Comparison of ENCODE assay signal across 10 mouse cellular contexts in genomic region chr13:59489143-59489542, GRCm38 (mm10).
DNase-seq lines count a peak whose midpoint lies in the region; ATAC-seq and TF ChIP-seq lines count a peak whose summit lies in the region.
"Had no signal": no experiment of that assay in that cellular context is flagged by ENCODE, and none has a peak within 500 bp of the region (broad histone marks: within the 10 kb centered on the region; RNA-seq: fewer than 3 reads in every experiment).

No protein-coding gene starts in this region.

- WGBS in forebrain, embryonic 15.5 days = 50% methylated on average over 2 of the region's 2 CpGs
- 64% methylated on average over 2 of the region's 2 CpGs for WGBS in forebrain, embryonic 11.5 days
- 43% methylated on average over 2 of the region's 2 CpGs for WGBS in liver, embryonic 14.5 days (ENCODE audit: insufficient replicate concordance)
- 62% methylated on average over 2 of the region's 2 CpGs for WGBS in liver, embryonic 11.5 days
- 36% methylated on average over 2 of the region's 2 CpGs for WGBS in midbrain, postnatal 0 days

- DNase-seq in forebrain, embryonic 11.5 days (ENCODE audit: low spot score) = no peak
- no peak for DNase-seq in liver, embryonic 14.5 days (ENCODE audit: low read depth in 3 of 3, low spot score in 3 of 3)
- no peak for DNase-seq in liver, embryonic 11.5 days (ENCODE audit: low spot score)
- peak; percentile 65 for DNase-seq in NIH3T3 (ENCODE audit: low read depth)
- DNase-seq in midbrain, postnatal 0 days (ENCODE audit: low spot score) = peak; percentile 76
- DNase-seq in right cerebral cortex, adult 18-20 months = no peak
- DNase-seq in ovary, adult 18-20 months (ENCODE audit: low spot score) = no peak
- DNase-seq: kidney, adult 8-10 months had no signal

- ATAC-seq in forebrain, embryonic 15.5 days (replicated peaks) = 0 out of 2 replicates have a peak, but pooled peaks have one; percentile 57
- ATAC-seq in forebrain, embryonic 11.5 days (replicated peaks; ENCODE audit: low FRiP score) = no peak
- no peak for ATAC-seq in liver, embryonic 14.5 days (ENCODE audit: insufficient read depth)
- ATAC-seq in liver, embryonic 11.5 days (replicated peaks; ENCODE audit: low FRiP score) = no peak
- no peak; the same call in 1 of the 2 replicates for ATAC-seq in midbrain, postnatal 0 days (ENCODE audit: low FRiP score)

- H3K9me3 ChIP-seq in forebrain, embryonic 15.5 days = no peaks in the 10 kb centered on the region
- no peaks in the 10 kb centered on the region for H3K9me3 ChIP-seq in forebrain, embryonic 11.5 days (ENCODE audit: control insufficient read depth, low read length)
- no peaks in the 10 kb centered on the region for H3K9me3 ChIP-seq in liver, embryonic 14.5 days (ENCODE audit: control insufficient read depth, low read length)
- no peaks in the 10 kb centered on the region for H3K9me3 ChIP-seq in liver, embryonic 11.5 days (ENCODE audit: control insufficient read depth, low read length)
- H3K9me3 ChIP-seq in midbrain, postnatal 0 days (ENCODE audit: low read length) = no peaks in the 10 kb centered on the region
- H3K9me3 ChIP-seq: liver, embryonic 15.5 days had no signal

- no peaks in the 10 kb centered on the region; the same call in 1 of the 2 replicates for H3K4me1 ChIP-seq in forebrain, embryonic 15.5 days
- no peaks in the 10 kb centered on the region for H3K4me1 ChIP-seq in forebrain, embryonic 11.5 days (replicated peaks; ENCODE audit: control insufficient read depth, insufficient read depth, low read length)
- peaks cover 0 to 2% of the 10 kb centered on the region in 2 experiments; a peak in 1 of 4 replicates for H3K4me1 ChIP-seq in liver, embryonic 14.5 days (replicated peaks; ENCODE audit: control insufficient read depth in 2 of 2, insufficient read depth in 2 of 2, low read length in 1 of 2)
- no peaks in the 10 kb centered on the region for H3K4me1 ChIP-seq in liver, embryonic 11.5 days (replicated peaks; ENCODE audit: control insufficient read depth, insufficient read depth, low read length)
- H3K4me1 ChIP-seq in midbrain, postnatal 0 days (ENCODE audit: insufficient read depth, low read length) = no peaks in the 10 kb centered on the region

- 0 out of 2 replicates have a peak, but pooled peaks cover 3% of the 10 kb centered on the region for H3K36me3 ChIP-seq in forebrain, embryonic 15.5 days
- H3K36me3 ChIP-seq in forebrain, embryonic 11.5 days (ENCODE audit: control insufficient read depth, insufficient read depth, low read length) = no peaks in the 10 kb centered on the region
- H3K36me3 ChIP-seq in liver, embryonic 14.5 days (replicated peaks; ENCODE audit: control insufficient read depth, insufficient read depth, low read depth) = no peaks in the 10 kb centered on the region
- H3K36me3 ChIP-seq in liver, embryonic 11.5 days (ENCODE audit: control insufficient read depth, insufficient read depth, low read length) = no peaks in the 10 kb centered on the region
- no peaks in the 10 kb centered on the region for H3K36me3 ChIP-seq in midbrain, postnatal 0 days (ENCODE audit: insufficient read depth, low read length)

- H3K27ac ChIP-seq in forebrain, embryonic 15.5 days (replicated peaks) = 0 out of 2 replicates have a peak overlapping the region, but pooled peaks have one; percentile 6
- H3K27ac ChIP-seq in forebrain, embryonic 11.5 days (ENCODE audit: low read depth, low read length) = no peak overlapping the region
- no peak overlapping the region for H3K27ac ChIP-seq in liver, embryonic 14.5 days
- H3K27ac ChIP-seq in liver, embryonic 11.5 days (ENCODE audit: low read depth, low read length) = no peak overlapping the region
- no peak overlapping the region for H3K27ac ChIP-seq in midbrain, postnatal 0 days (ENCODE audit: low read depth, low read length)
- H3K27ac ChIP-seq: liver, embryonic 15.5 days had no signal

- H3K27me3 ChIP-seq in forebrain, embryonic 15.5 days = no peaks in the 10 kb centered on the region
- no peaks in the 10 kb centered on the region for H3K27me3 ChIP-seq in forebrain, embryonic 11.5 days (ENCODE audit: control insufficient read depth, insufficient read depth, low read length)
- no peaks in the 10 kb centered on the region for H3K27me3 ChIP-seq in liver, embryonic 14.5 days (ENCODE audit: control insufficient read depth, insufficient read depth, low read length)
- no peaks in the 10 kb centered on the region for H3K27me3 ChIP-seq in liver, embryonic 11.5 days (replicated peaks; ENCODE audit: control insufficient read depth, insufficient read depth, low read length)
- no peaks in the 10 kb centered on the region for H3K27me3 ChIP-seq in midbrain, postnatal 0 days (ENCODE audit: insufficient read depth, low read length)
- H3K27me3 ChIP-seq: liver, embryonic 15.5 days had no signal

- H3K4me2 ChIP-seq in forebrain, embryonic 15.5 days (replicated peaks) = no peak overlapping the region
- H3K4me2 ChIP-seq in forebrain, embryonic 11.5 days (ENCODE audit: low read depth, low read length, severe bottlenecking) = no peak overlapping the region
- H3K4me2 ChIP-seq in liver, embryonic 14.5 days (ENCODE audit: low read depth) = no peak overlapping the region
- no peak overlapping the region for H3K4me2 ChIP-seq in liver, embryonic 11.5 days
- H3K4me2 ChIP-seq in midbrain, postnatal 0 days (ENCODE audit: low read depth, low read length, poor library complexity, severe bottlenecking) = no peak overlapping the region
- H3K4me2 ChIP-seq: liver, embryonic 15.5 days had no signal

- no peak for TF ChIP-seq EP300 in liver, embryonic 14.5 days (IDR thresholded peaks at IDR 0.05; ENCODE audit: low read depth)

- H3K9ac ChIP-seq in forebrain, embryonic 15.5 days (replicated peaks) = no peak overlapping the region
- H3K9ac ChIP-seq in forebrain, embryonic 11.5 days (ENCODE audit: low read length) = no peak overlapping the region
- H3K9ac ChIP-seq in liver, embryonic 14.5 days (replicated peaks) = no peak overlapping the region
- H3K9ac ChIP-seq in liver, embryonic 11.5 days (ENCODE audit: low read depth, low read length) = no peak overlapping the region
- no peak overlapping the region for H3K9ac ChIP-seq in midbrain, postnatal 0 days (replicated peaks; ENCODE audit: low read length, poor library complexity, severe bottlenecking)
- H3K9ac ChIP-seq: liver, embryonic 15.5 days had no signal

- no peak overlapping the region for H3K4me3 ChIP-seq in forebrain, embryonic 15.5 days
- H3K4me3 ChIP-seq in forebrain, embryonic 11.5 days (ENCODE audit: low read depth, low read length) = no peak overlapping the region
- no peak overlapping the region for H3K4me3 ChIP-seq in liver, embryonic 14.5 days (ENCODE audit: insufficient read depth in 1 of 2, low read depth in 2 of 2, low read length in 2 of 2)
- H3K4me3 ChIP-seq in liver, embryonic 11.5 days (ENCODE audit: low read depth, low read length) = no peak overlapping the region
- H3K4me3 ChIP-seq in midbrain, postnatal 0 days (ENCODE audit: low read depth, low read length) = no peak overlapping the region
- H3K4me3 ChIP-seq: liver, embryonic 15.5 days had no signal

- peak; percentile 17; the same call in 1 of the 2 replicates for TF ChIP-seq CTCF in liver, embryonic 14.5 days (IDR thresholded peaks at IDR 0.05; ENCODE audit: low read depth)
- TF ChIP-seq CTCF in midbrain, postnatal 0 days (IDR thresholded peaks at IDR 0.05) = peak; percentile 82

Comparison
In these comparisons a context has a peak if more than half of its experiments do, and no peak if none do; other contexts are left out.
1. DNase-seq: peak in NIH3T3 (single experiment) and midbrain, postnatal 0 days (single experiment); none in forebrain, embryonic 11.5 days (single experiment), liver, embryonic 14.5 days (0 of 3), liver, embryonic 11.5 days (single experiment), right cerebral cortex, adult 18-20 months (single experiment) and ovary, adult 18-20 months (single experiment).